Mouse (Mus musculus): ENCODE results near the gene Slmap.

- TF ChIP-seq CTCF (IDR thresholded peaks at IDR 0.05; ENCODE audit: extremely low read depth, insufficient read depth, low read length) (no peak), POLR2A (IDR thresholded peaks at IDR 0.05; ENCODE audit: extremely low read depth, insufficient read depth, low read length) (no peak)
These were observed 24.2 kb downstream of the Slmap start for GRCm38 (mm10) chr14:26510545-26510944.

All from cortical plate, adult 2 months (tissue).